15 mouse cellular contexts compared by ENCODE assay signal in the genomic region with DNA sequence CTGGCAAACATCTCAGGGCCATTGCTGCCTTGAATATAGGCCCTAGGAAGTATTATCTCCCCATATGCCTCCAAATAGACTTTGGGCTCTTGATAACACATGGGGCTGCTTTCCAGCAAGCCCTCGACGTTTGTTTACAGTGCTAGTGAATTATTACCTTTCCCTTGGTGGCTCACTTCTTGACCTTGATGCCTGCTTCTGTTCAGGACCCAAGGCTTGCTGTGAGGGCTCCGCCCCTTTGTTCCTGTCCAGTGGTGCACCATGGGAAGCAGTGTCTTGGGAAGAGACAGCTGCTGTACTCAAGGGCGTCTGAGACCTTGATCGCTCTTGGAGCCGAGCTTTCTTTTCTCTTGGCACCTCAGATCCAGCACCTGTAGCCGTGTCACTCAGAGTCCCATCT.
"Had no signal": no experiment of that assay in that cellular context is flagged by ENCODE, and none has a peak within 500 bp of the region (broad histone marks: within the 10 kb centered on the region; RNA-seq: fewer than 3 reads in every experiment).

No protein-coding gene starts in this region.

- H3K9ac ChIP-seq: kidney, embryonic 15.5 days; limb, embryonic 13.5 days; lung, embryonic 15.5 days; midbrain, embryonic 12.5 days; neural tube, embryonic 13.5 days had no signal

- ATAC-seq: midbrain, embryonic 16.5 days had no signal

- H3K27ac ChIP-seq: kidney, embryonic 15.5 days; limb, embryonic 13.5 days; lung, embryonic 15.5 days; midbrain, embryonic 12.5 days; neural tube, embryonic 13.5 days had no signal

- H3K9me3 ChIP-seq: kidney, embryonic 15.5 days; limb, embryonic 13.5 days; lung, embryonic 15.5 days; midbrain, embryonic 12.5 days; neural tube, embryonic 13.5 days had no signal

- H3K4me2 ChIP-seq: kidney, embryonic 15.5 days; limb, embryonic 13.5 days; liver, embryonic 11.5 days; lung, embryonic 15.5 days; midbrain, embryonic 12.5 days; neural tube, embryonic 13.5 days had no signal

- DNase-seq: kidney, adult 2 months; kidney, postnatal 14 days; layer of hippocampus, adult 9-11 months; layer of hippocampus, postnatal 36 days; left cerebral cortex, postnatal 4 days; right cerebral cortex, adult 18-20 months; right cerebral cortex, postnatal 25 days; thymus, postnatal 36 days had no signal

- H3K4me1 ChIP-seq: midbrain, embryonic 12.5 days had no signal

- H3K36me3 ChIP-seq: kidney, embryonic 15.5 days; limb, embryonic 13.5 days; lung, embryonic 15.5 days; midbrain, embryonic 12.5 days; neural tube, embryonic 13.5 days had no signal

- H3K4me3 ChIP-seq: kidney, embryonic 15.5 days; limb, embryonic 13.5 days; lung, embryonic 15.5 days; midbrain, embryonic 12.5 days; neural tube, embryonic 13.5 days had no signal
